Mouse (Mus musculus): Measurements from ENCODE around the gene Gucy2c. TPM values are rescaled to one million over a fixed set of nuclear protein-coding genes. Genes with fewer than 3 reads are reported as not detected.

Gucy2c gene
- polyA plus RNA-seq, 1 experiment from 2014 or later, result 1.1 TPM

DNA sequence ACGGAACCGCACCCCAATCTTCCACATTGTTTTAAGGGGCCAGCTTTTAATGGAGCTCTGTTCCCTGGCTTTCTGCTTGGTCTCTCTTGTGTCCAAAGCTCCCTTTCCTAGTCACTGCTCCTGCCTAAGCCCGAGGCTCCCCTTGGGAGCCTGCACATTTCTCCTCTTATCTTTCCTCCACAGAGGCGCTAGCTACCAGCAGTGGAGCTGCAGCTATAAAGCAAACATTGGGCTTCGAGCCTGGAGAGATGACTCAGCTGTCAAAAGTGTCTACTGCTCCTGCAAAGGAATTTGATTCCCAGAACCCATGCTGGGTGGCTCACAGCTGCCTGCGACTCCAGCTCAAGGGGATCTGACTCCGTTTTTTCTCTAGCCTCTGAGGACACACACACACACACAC is 109.1 kb downstream of the Gucy2c start:
- WGBS, result 72% methylated on average over 7 of the region's 7 CpGs
- peak; percentile 26 for DNase-seq
- H3K4me1 ChIP-seq (ENCODE audit: control insufficient read depth, insufficient read depth, low read length), result no peaks in the 10 kb centered on the region
- no peak overlapping the region for H3K27ac ChIP-seq (replicated peaks; ENCODE audit: low read depth, low read length)
- H3K4me3 ChIP-seq (replicated peaks; ENCODE audit: low read depth, low read length), result no peak overlapping the region
- H3K9me3 ChIP-seq (ENCODE audit: control insufficient read depth, low read length), result no peaks in the 10 kb centered on the region
- no peak for ATAC-seq (ENCODE audit: low FRiP score, low TSS enrichment)
- H3K4me2 ChIP-seq (ENCODE audit: low read length), result no peak overlapping the region
- H3K9ac ChIP-seq (replicated peaks; ENCODE audit: low read length), result no peak overlapping the region
- H3K27me3 ChIP-seq (ENCODE audit: control insufficient read depth, insufficient read depth, low read length), result no peaks in the 10 kb centered on the region
- H3K36me3 ChIP-seq (ENCODE audit: control insufficient read depth, insufficient read depth, low read length), result no peaks in the 10 kb centered on the region

DNA sequence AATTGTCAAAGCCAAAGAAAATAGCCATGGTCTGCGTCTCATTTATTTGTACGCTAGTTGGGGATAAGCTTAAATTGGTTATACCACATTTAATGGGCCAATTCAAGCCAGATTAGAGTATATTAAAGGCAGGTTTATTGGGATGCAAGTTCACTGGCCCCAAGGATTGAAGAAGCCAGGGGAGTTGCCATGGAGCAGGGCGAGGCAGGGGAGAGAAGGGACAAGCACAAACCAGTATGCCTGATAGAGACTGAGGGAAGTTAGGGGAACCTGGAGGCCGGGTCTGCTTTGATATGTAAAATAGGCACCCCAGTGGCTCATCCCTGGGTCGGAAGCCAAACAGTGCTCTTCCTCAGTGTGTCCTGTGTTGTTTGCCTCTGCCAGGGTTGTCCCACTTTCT is 112.3 kb downstream of the Gucy2c start:
- Histone ChIP-seq H3K9ac (replicated peaks; ENCODE audit: low read length) (no peak overlapping the region), H3K4me3 (replicated peaks; ENCODE audit: low read depth, low read length) (no peak overlapping the region), H3K27me3 (ENCODE audit: control insufficient read depth, insufficient read depth, low read length) (no peaks in the 10 kb centered on the region), H3K36me3 (ENCODE audit: control insufficient read depth, insufficient read depth, low read length) (no peaks in the 10 kb centered on the region), H3K4me2 (ENCODE audit: low read length) (no peak overlapping the region), H3K27ac (replicated peaks; ENCODE audit: low read depth, low read length) (no peak overlapping the region), H3K4me1 (ENCODE audit: control insufficient read depth, insufficient read depth, low read length) (no peaks in the 10 kb centered on the region), H3K9me3 (ENCODE audit: control insufficient read depth, low read length) (no peaks in the 10 kb centered on the region)
- DNase-seq (no peak), ATAC-seq (ENCODE audit: low FRiP score, low TSS enrichment) (no peak)
- 36% methylated on average over 5 of the region's 5 CpGs for WGBS

DNA sequence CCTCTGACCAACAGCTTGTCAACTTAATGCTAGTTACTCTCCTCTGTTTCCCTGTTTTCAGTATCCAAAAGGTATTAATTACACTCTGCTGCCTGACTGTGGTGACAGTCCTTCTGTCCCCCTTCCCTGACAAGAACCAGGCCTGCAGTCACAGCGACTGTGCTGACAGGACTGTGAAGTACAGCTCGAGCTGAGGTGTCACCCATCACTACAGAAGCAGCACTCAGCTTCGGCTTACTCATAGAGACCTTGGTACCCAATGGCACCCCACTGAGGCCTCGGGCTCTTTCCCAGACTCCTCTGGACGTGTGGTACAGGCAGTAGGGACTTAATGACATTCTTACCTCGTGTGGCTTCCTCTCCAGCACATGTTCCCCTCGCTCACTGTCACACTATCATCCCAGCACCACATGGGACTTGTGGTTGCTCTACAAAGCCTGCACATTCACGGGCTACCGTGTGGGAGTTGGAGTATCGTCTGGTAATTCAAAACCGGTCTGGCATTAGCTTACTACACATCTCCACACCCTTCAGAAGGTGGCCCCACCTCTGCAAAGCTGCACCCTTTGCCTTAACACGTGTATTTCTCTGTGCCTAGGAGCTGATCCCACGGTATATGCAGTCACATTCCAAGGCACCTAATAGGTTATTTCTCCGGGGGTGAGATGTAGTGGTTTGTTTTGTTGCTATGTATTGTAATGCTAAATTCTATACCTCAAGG is 113.1 kb downstream of the Gucy2c start:
- Histone ChIP-seq H3K36me3 (ENCODE audit: control insufficient read depth, insufficient read depth, low read length) (no peaks in the 10 kb centered on the region), H3K9ac (replicated peaks; ENCODE audit: low read length) (no peak overlapping the region), H3K4me3 (replicated peaks; ENCODE audit: low read depth, low read length) (no peak overlapping the region), H3K9me3 (ENCODE audit: control insufficient read depth, low read length) (no peaks in the 10 kb centered on the region), H3K27me3 (ENCODE audit: control insufficient read depth, insufficient read depth, low read length) (no peaks in the 10 kb centered on the region), H3K4me2 (ENCODE audit: low read length) (no peak overlapping the region), H3K27ac (replicated peaks; ENCODE audit: low read depth, low read length) (no peak overlapping the region), H3K4me1 (ENCODE audit: control insufficient read depth, insufficient read depth, low read length) (no peaks in the 10 kb centered on the region)
- WGBS, result 58% methylated on average over 14 of the region's 14 CpGs
- no peak for ATAC-seq (ENCODE audit: low FRiP score, low TSS enrichment)
- DNase-seq, result no peak

DNA sequence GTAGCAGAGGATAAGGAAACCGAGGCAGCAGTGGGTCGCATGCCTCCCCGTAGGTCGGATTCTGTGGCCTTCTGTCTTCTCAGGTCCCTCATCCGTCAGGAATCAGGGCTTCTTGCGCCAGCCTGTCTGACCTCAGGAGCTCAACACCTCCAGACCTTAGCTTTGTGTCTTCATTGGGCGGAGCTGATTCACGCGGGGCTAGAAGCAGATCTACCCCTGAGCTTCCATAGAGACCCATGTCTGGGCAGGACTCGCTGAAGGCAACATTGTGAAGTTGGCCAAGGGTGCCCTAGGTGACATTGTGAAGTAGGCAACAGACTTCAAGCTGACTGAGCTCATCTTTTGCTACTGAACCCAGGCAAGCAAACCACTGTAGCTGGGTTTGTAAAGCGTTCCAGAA is 119.5 kb downstream of the Gucy2c start:
- WGBS, result 26% methylated on average over 11 of the region's 11 CpGs
- Histone ChIP-seq H3K9me3 (ENCODE audit: control insufficient read depth, low read length) (no peaks in the 10 kb centered on the region), H3K4me3 (replicated peaks; ENCODE audit: low read depth, low read length) (no peak overlapping the region), H3K4me1 (ENCODE audit: control insufficient read depth, insufficient read depth, low read length) (no peaks in the 10 kb centered on the region; the same call in 1 of the 2 replicates), H3K4me2 (ENCODE audit: low read length) (peak overlapping the region; percentile 51; the same call in 1 of the 2 replicates), H3K9ac (replicated peaks; ENCODE audit: low read length) (no peak overlapping the region), H3K36me3 (ENCODE audit: control insufficient read depth, insufficient read depth, low read length) (no peaks in the 10 kb centered on the region), H3K27me3 (ENCODE audit: control insufficient read depth, insufficient read depth, low read length) (peaks cover 25% of the 10 kb centered on the region), H3K27ac (replicated peaks; ENCODE audit: low read depth, low read length) (no peak overlapping the region)
- DNase-seq (no peak), ATAC-seq (ENCODE audit: low FRiP score, low TSS enrichment) (no peak)

DNA sequence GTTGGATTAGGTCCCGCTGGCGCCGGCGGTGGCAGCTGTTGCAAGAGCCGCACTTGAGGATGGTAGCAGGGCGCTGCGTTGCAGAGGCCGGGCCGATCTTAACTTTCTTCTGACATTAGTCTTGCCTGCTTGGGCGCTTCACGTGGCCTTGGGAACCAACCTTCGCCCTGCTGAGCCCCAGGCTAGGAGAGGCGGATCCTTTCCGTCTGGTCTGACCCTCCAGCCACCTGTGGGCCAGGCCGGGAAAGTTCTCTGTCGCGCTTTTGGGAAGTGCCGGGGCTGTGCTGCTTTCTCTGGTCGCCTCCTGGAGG is 119.9 kb downstream of the Gucy2c start, which contains the start of gene Plbd1:
Gene Plbd1 (minus strand): TSS at position 223 of the 311 bp plus-strand sequence.
- no peaks in the 10 kb centered on the region for H3K9me3 ChIP-seq (ENCODE audit: control insufficient read depth, low read length)
- H3K4me2 ChIP-seq (ENCODE audit: low read length), result peak within 1 kb of the TSS; percentile 51
- peak within 1 kb of the TSS; percentile 19; the same call in 1 of the 2 replicates for H3K4me3 ChIP-seq (replicated peaks; ENCODE audit: low read depth, low read length)
- 2% methylated on average over 19 of the region's 19 CpGs for WGBS
- no peaks in the 10 kb centered on the region for H3K36me3 ChIP-seq (ENCODE audit: control insufficient read depth, insufficient read depth, low read length)
- DNase-seq (no peak), ATAC-seq (ENCODE audit: low FRiP score, low TSS enrichment) (no peak)
- no peaks in the 10 kb centered on the region; the same call in 1 of the 2 replicates for H3K4me1 ChIP-seq (ENCODE audit: control insufficient read depth, insufficient read depth, low read length)
- H3K27ac ChIP-seq (replicated peaks; ENCODE audit: low read depth, low read length), result no peak within 1 kb of the TSS
- no peak within 1 kb of the TSS for H3K9ac ChIP-seq (replicated peaks; ENCODE audit: low read length)
- peaks cover 25% of the 10 kb centered on the region for H3K27me3 ChIP-seq (ENCODE audit: control insufficient read depth, insufficient read depth, low read length)

DNA sequence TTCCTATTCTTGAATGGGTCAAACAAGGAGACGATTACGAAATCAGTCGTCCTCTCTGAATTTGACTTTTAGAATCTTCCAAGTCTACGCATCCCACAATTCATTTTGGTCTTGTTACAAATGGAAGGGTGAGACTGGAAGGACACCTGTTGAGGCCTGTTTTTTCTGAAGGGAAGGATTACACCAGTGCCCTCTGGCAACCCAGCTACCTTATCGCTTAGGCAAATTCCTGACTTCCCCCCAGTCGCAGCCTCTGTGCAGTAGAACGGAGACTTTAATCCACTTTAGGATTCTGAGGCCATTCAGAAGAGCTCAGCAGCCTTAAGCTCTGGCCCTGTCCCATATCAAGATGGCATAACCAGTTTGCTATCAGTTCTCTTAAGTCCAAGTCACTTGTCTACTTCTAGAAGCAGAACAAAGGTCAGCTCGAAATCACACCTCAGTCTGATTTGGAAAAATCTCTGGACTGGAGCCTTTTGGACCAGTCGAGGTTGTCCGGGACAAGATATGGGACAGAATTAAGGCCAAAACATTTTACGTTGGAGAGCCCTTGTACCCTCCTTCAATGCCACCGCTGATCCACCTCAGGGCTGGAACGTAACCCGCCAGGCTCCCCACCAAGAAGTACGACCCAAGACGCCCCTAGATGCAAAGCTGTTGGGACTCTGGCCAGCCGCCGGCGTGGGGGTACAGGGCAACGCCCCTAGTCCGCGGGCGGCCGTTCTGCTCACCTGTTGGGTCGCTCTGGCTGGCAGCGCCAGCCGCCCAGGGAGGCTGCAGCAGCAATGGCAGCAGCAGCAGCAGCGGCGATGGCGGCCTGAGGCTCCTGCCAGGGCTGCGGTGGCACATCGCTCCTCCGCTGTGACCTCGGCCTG is 120.5 kb downstream of the Gucy2c start:
- no peaks in the 10 kb centered on the region; the same call in 1 of the 2 replicates for H3K4me1 ChIP-seq (ENCODE audit: control insufficient read depth, insufficient read depth, low read length)
- H3K9me3 ChIP-seq (ENCODE audit: control insufficient read depth, low read length), result no peaks in the 10 kb centered on the region
- no peak for ATAC-seq (ENCODE audit: low FRiP score, low TSS enrichment)
- 12% methylated on average over 34 of the region's 34 CpGs for whole genome bisulfite sequencing
- peak overlapping the region; percentile 19; the same call in 1 of the 2 replicates for H3K4me3 ChIP-seq (replicated peaks; ENCODE audit: low read depth, low read length)
- H3K36me3 ChIP-seq (ENCODE audit: control insufficient read depth, insufficient read depth, low read length), result no peaks in the 10 kb centered on the region
- peak overlapping the region; percentile 51 for H3K4me2 ChIP-seq (ENCODE audit: low read length)
- no peak overlapping the region for H3K9ac ChIP-seq (replicated peaks; ENCODE audit: low read length)
- no peak overlapping the region for H3K27ac ChIP-seq (replicated peaks; ENCODE audit: low read depth, low read length)
- H3K27me3 ChIP-seq (ENCODE audit: control insufficient read depth, insufficient read depth, low read length), result peaks cover 25% of the 10 kb centered on the region
- DNase-seq, result peak; percentile 42

DNA sequence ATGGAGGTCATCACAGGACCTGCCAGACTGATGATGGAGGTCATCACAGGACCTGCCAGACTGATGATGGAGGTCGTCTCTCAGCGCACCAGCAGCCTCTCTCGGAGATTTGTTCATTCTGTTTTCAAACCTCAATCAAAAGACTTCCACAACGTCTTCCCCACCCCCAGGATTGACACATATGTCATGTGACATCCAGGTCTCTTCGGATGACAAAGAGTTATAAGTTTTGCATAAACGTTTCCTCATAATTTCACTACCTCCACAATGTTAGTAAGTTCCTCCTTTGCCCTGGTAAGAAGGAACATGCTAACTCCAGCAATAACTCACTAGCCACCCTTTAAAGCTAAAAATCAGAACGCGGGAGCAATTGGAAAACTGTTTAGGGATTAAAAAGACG is 122.3 kb downstream of the Gucy2c start:
- Histone ChIP-seq H3K4me1 (ENCODE audit: control insufficient read depth, insufficient read depth, low read length) (no peaks in the 10 kb centered on the region; the same call in 1 of the 2 replicates), H3K9me3 (ENCODE audit: control insufficient read depth, low read length) (no peaks in the 10 kb centered on the region), H3K4me2 (ENCODE audit: low read length) (no peak overlapping the region), H3K9ac (replicated peaks; ENCODE audit: low read length) (no peak overlapping the region), H3K27ac (replicated peaks; ENCODE audit: low read depth, low read length) (no peak overlapping the region), H3K27me3 (ENCODE audit: control insufficient read depth, insufficient read depth, low read length) (peaks cover 25% of the 10 kb centered on the region), H3K4me3 (replicated peaks; ENCODE audit: low read depth, low read length) (no peak overlapping the region), H3K36me3 (ENCODE audit: control insufficient read depth, insufficient read depth, low read length) (no peaks in the 10 kb centered on the region)
- DNase-seq (no peak), ATAC-seq (ENCODE audit: low FRiP score, low TSS enrichment) (no peak)
- WGBS, result 92% methylated on average over 9 of the region's 9 CpGs

DNA sequence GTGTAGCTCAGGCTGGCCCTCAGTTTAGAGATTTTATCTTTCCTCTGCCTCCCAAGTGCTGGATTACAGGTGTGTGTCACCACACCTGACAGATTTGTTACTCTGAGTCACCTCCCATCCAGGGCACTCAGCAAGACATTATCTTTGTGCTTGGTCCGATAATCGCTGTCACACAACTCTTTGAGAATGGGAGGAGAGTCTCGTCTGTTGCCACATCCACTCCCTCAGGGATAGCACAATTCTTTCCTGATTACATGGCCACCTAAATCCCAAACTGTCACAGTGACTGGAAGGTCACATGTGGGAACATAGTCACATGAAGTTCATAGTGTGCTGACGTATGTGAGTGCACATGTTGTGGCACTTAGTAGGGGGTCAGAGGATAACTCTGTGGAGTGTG is 123.3 kb downstream of the Gucy2c start:
- H3K27me3 ChIP-seq (ENCODE audit: control insufficient read depth, insufficient read depth, low read length), result peaks cover 25% of the 10 kb centered on the region
- no peaks in the 10 kb centered on the region for H3K36me3 ChIP-seq (ENCODE audit: control insufficient read depth, insufficient read depth, low read length)
- WGBS, result 87% methylated on average over 4 of the region's 4 CpGs
- DNase-seq, result no peak
- H3K4me3 ChIP-seq (replicated peaks; ENCODE audit: low read depth, low read length), result no peak overlapping the region
- H3K4me2 ChIP-seq (ENCODE audit: low read length), result no peak overlapping the region
- H3K4me1 ChIP-seq (ENCODE audit: control insufficient read depth, insufficient read depth, low read length), result no peaks in the 10 kb centered on the region; the same call in 1 of the 2 replicates
- H3K9ac ChIP-seq (replicated peaks; ENCODE audit: low read length), result no peak overlapping the region
- H3K9me3 ChIP-seq (ENCODE audit: control insufficient read depth, low read length), result no peaks in the 10 kb centered on the region
- no peak for ATAC-seq (ENCODE audit: low FRiP score, low TSS enrichment)
- H3K27ac ChIP-seq (replicated peaks; ENCODE audit: low read depth, low read length), result no peak overlapping the region

All from midbrain, embryonic 14.5 days (tissue).